Mouse (Mus musculus) adipocyte (in vitro differentiated cells): ENCODE measurements around the gene Vmn1r17.
"Not testable (repeated sequence)": the region's sequence is repeated elsewhere in the genome, so short reads cannot be mapped to it uniquely, and the experiment has no call there.

Experiments
- DNase-seq: peaks from one replicate; pipeline ENCODE4 v3.0.0-alpha.2; 2016; ENCODE audit warnings: low spot score

The Vmn1r17 gene

DNA sequence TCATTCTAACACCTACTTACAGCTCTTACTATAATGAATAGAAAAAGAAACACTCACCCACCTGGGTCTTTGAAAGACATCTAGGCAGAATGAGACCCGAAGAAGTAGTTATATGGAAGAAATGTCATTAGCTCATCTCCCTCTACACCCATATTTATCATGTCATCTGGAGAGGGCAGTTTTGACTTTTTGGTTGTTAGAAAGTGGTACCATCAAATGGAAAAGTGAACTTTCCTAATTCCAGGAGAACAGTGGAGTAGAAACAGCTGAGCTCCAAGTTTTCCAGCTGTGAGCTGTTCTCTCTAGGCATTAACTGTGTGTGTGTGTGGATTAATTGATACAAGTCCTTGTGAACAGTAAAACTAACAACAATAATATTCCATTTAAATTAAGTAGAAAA lies at the start of gene Vmn1r17:
TSS of gene Vmn1r17 (minus strand) at position 101 of the 400 bp plus-strand sequence.
- DNase-seq, result no peak

DNA sequence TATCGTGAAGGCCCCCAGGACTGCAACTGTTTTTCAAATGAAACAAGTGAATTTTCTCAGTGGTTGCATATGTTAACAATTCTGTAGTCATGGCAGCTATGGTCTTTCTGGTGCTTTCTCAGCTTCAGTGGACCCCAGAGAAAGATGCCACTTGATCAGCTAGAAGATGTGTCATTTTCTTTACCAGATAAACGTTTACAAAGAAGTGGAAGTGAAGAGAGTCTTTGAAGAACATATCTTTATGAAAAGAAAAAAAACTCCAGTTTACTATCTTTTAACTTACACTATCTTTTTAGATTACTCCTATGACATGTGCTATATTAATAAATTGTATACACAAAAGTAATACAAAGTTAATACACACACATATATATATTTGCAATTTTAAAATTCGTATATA lies 40.0 kb upstream of the Vmn1r17 start, which contains the start of gene Vmn1r19:
TSS of gene Vmn1r19 (plus strand) at position 301 of the 400 bp plus-strand sequence.
- DNase-seq, result not testable (repeated sequence)

DNA sequence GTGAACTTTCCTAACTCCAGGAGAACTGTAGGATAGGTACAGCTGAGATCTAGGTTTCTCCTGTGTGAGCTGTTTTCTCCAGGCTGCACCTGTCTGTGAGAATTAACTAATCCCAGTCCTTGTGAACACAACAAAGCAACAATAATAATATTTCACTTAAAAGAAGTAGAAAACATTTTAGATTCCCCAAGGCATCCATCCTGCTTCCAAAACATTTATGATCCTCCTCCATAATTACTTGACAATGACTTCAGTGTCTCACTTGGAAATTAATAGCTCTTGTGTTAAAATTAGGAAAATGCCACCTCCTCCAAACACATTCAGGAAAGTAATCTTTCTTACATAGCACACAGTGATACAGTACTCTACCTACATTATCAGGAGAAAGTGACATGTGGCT lies 32.2 kb upstream of the Vmn1r17 start, which contains the start of gene Vmn1r18:
TSS of gene Vmn1r18 (minus strand) at position 101 of the 400 bp plus-strand sequence.
- no peak for DNase-seq

DNA sequence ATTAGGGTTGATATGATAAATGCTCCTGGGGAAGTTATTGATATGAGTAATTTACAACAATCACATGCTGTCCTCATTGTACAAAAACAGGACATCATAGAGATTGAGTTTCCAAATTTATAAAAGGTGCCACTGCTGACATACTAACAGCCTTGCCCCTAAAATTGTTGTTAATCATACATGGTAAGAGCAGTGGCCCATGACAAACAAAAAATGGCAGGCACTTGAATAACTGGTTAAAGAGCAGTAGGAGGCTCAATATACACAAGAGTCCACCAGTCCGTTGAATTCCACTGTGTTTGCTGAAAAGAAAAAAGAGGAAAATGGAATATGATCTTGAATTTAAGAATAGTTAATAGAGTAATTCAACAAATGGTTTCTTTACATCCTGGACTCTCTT lies 4.0 kb upstream of the Vmn1r17 start:
- DNase-seq, result no peak

DNA sequence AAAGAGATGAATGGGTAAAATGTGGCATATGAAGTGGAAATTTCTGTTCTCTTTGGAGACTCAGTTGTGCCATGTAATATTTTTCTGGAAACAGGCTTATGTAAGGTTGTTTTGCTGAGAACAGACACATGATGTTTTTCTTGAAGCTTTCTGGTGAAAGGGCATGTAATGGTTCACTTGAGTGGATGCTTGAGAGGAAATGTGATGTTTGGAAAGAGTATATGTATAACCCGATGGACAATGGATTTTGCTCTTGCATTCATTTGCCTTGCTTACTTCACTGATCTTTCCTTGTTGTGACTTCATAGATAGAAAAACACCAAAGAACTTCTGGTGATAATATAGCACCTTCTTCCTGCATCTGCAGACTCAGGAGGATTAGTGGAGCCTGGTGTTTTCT lies 2.3 kb upstream of the Vmn1r17 start:
- not testable (repeated sequence) for DNase-seq

DNA sequence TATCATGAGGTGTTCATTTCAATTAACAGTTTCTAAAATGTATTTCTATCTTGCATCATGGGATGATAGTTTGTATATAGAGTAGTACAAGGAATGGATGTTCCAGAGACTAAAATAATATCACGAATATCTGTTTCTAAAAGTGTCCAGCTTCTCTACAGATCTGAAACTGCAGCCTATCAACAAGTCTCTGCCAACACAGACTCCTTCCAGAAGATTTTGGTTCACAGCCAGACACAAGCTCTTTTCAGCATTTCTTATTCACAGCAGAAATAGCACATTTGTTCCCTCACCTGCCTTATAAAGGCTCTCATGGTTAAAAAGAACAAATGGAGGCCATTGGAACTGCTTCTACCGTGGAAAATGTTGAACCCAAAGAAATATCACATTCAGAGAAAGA lies 6.7 kb downstream of the Vmn1r17 start:
- no peak for DNase-seq

DNA sequence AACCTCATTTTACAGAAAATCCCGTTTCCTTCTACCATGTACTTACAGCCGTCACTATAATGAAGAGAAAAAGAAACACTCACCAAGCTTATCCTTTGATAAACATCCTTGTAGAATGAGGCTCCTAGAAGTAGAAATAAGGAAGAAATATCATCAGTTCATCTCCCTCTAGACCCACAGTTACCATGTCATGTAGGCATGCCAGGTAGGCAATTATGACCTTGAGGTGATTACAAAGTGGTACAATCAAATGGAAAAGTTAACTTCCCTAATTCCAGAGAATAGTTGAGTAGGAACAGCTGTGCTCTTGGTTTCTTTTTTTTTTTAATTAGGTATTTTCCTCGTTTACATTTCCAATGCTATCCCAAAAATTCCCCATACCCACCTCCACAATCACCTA lies 34.1 kb downstream of the Vmn1r17 start, which contains the start of gene Vmn1r16:
TSS of gene Vmn1r16 (minus strand) at position 101 of the 400 bp plus-strand sequence.
- DNase-seq, result no peak

DNA sequence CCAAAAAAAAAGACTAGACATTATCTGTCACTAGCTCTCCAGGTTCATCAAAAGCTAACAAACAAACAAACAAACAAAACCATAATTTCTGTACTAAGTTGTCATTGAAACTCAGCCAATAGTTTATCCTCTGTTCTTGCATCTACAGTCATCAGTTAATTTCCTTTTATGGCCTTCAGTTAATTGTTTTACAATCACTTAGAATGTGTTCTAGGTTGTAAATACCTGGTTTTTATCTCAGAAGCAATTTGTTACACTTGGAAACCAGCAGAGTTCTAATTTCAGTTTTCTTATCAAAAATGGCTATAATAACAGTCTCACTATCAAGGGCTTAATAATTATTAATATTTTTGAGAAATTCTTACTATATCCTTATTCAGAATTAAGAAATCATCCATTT lies 37.4 kb downstream of the Vmn1r17 start:
- DNase-seq, result no peak
